Mouse (Mus musculus): ENCODE data around the gene Ankrd44. TPM values are rescaled to one million over a fixed set of nuclear protein-coding genes. Genes with fewer than 3 reads are reported as not detected.

The Ankrd44 gene
- polyA plus RNA-seq, 1 experiment from 2014 or later = 4.3 TPM

DNA sequence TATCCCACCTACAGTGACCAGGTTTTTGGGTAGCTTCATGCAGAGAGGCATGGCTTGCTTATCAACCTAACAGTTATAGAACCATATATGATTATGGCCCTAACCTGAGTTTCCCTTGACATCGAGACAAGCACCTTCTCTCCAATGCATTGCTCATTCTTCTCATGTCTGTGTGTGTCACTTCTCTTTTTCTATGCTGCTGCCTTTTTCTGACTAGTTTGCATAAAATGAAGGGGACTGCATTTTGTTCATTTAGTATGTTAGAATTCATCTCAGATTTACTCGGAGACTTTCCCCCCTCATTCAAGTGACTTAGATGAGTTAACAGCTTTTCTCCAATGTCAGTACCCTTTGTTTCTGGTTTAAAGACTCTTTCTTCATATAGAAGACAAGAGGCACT, 288.8 kb downstream of the Ankrd44 start:
- Histone ChIP-seq H3K4me1 (replicated peaks; ENCODE audit: insufficient read depth, low read length) (no peaks in the 10 kb centered on the region), H3K27ac (no peak overlapping the region), H3K9me3 (replicated peaks; ENCODE audit: low read length) (no peaks in the 10 kb centered on the region), H3K27me3 (ENCODE audit: insufficient read depth, low read length) (no peaks in the 10 kb centered on the region), H3K4me2 (ENCODE audit: low read length) (no peak overlapping the region), H3K4me3 (replicated peaks; ENCODE audit: low read depth, low read length) (no peak overlapping the region), H3K36me3 (ENCODE audit: insufficient read depth, low read length) (no peaks in the 10 kb centered on the region), H3K9ac (ENCODE audit: low read depth, low read length) (no peak overlapping the region)
- 88% methylated on average over 2 of the region's 2 CpGs for WGBS
- DNase-seq (ENCODE audit: low spot score) (no peak), ATAC-seq (replicated peaks; ENCODE audit: low FRiP score, low read depth) (no peak)
- TF ChIP-seq CTCF (IDR thresholded peaks at IDR 0.05; ENCODE audit: low read depth) = no peak

DNA sequence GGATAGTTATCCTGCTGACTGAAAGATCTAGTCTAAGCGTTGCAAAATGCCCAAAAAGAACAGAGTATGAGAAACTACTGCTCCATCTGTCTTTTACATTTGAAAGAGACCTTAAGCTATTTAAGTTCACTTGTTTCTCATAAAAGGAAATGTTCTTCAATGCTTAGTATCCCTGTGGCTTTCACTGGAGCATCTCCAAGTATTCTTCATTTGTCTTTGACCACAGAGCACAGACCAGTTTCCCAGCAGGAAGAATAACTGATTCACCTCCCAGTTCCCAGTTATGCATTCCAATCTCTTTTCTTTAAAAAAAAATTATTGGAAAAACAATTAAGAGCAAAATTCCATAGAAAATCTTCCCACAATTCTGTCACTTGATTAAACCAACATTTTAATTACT, 297.1 kb downstream of the Ankrd44 start:
- H3K36me3 ChIP-seq (ENCODE audit: insufficient read depth, low read length) = no peaks in the 10 kb centered on the region
- no peak overlapping the region for H3K27ac ChIP-seq
- no peaks in the 10 kb centered on the region for H3K9me3 ChIP-seq (replicated peaks; ENCODE audit: low read length)
- H3K9ac ChIP-seq (ENCODE audit: low read depth, low read length) = no peak overlapping the region
- no peaks in the 10 kb centered on the region for H3K4me1 ChIP-seq (replicated peaks; ENCODE audit: insufficient read depth, low read length)
- ATAC-seq (replicated peaks; ENCODE audit: low FRiP score, low read depth) = no peak
- H3K4me2 ChIP-seq (ENCODE audit: low read length) = no peak overlapping the region
- no peaks in the 10 kb centered on the region for H3K27me3 ChIP-seq (ENCODE audit: insufficient read depth, low read length)
- WGBS = 79% methylated on average over 1 of the region's 1 CpGs
- DNase-seq (ENCODE audit: low spot score) = no peak
- TF ChIP-seq CTCF (IDR thresholded peaks at IDR 0.05; ENCODE audit: low read depth) = no peak
- H3K4me3 ChIP-seq (replicated peaks; ENCODE audit: low read depth, low read length) = no peak overlapping the region

- no peak for TF ChIP-seq CTCF (IDR thresholded peaks at IDR 0.05; ENCODE audit: low read depth)
- H3K4me1 ChIP-seq (replicated peaks; ENCODE audit: insufficient read depth, low read length) = no peaks in the 10 kb centered on the region
- H3K4me2 ChIP-seq (ENCODE audit: low read length) = no peak overlapping the region
- no peaks in the 10 kb centered on the region for H3K9me3 ChIP-seq (replicated peaks; ENCODE audit: low read length)
- WGBS = 82% methylated on average over 6 of the region's 6 CpGs
- ATAC-seq (replicated peaks; ENCODE audit: low FRiP score, low read depth) = no peak
- no peak overlapping the region for H3K9ac ChIP-seq (ENCODE audit: low read depth, low read length)
- H3K27me3 ChIP-seq (ENCODE audit: insufficient read depth, low read length) = no peaks in the 10 kb centered on the region
- no peak overlapping the region for H3K4me3 ChIP-seq (replicated peaks; ENCODE audit: low read depth, low read length)
- no peak for DNase-seq (ENCODE audit: low spot score)
- H3K36me3 ChIP-seq (ENCODE audit: insufficient read depth, low read length) = no peaks in the 10 kb centered on the region
- H3K27ac ChIP-seq = no peak overlapping the region
These were observed 311.2 kb downstream of the Ankrd44 start for GRCm38 (mm10) chr1:54614963-54615362.

DNA sequence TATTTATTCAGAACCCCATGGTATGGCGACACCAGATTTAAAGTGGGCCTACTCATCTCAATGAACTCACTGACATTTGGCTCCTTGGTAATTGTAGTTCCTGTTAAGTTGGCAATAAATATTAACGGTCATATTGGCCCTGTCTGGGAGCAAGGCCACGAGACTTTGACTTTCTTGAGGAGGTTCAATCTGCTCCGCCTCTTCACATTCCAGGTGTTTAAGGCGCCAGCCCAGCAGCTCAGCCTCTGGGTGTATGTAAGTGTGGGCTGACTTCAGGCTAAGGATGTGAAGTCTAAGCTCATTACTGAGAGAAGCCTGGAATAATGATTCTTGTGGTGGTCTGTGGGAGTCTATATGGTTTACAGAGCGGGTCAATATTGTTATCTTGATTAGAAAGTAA, 313.8 kb downstream of the Ankrd44 start:
- no peaks in the 10 kb centered on the region for H3K9me3 ChIP-seq (replicated peaks; ENCODE audit: low read length)
- H3K9ac ChIP-seq (ENCODE audit: low read depth, low read length) = no peak overlapping the region
- H3K36me3 ChIP-seq (ENCODE audit: insufficient read depth, low read length) = no peaks in the 10 kb centered on the region
- ATAC-seq (replicated peaks; ENCODE audit: low FRiP score, low read depth) (no peak), DNase-seq (ENCODE audit: low spot score) (no peak)
- no peak for TF ChIP-seq CTCF (IDR thresholded peaks at IDR 0.05; ENCODE audit: low read depth)
- WGBS = 56% methylated on average over 6 of the region's 6 CpGs
- H3K27me3 ChIP-seq (ENCODE audit: insufficient read depth, low read length) = no peaks in the 10 kb centered on the region
- no peak overlapping the region for H3K4me2 ChIP-seq (ENCODE audit: low read length)
- H3K4me3 ChIP-seq (replicated peaks; ENCODE audit: low read depth, low read length) = no peak overlapping the region
- no peak overlapping the region for H3K27ac ChIP-seq
- no peaks in the 10 kb centered on the region for H3K4me1 ChIP-seq (replicated peaks; ENCODE audit: insufficient read depth, low read length)

GRCm38 (mm10) chr1:54611891-54612290, 314.3 kb downstream of the Ankrd44 start:
- Histone ChIP-seq H3K27ac (no peak overlapping the region), H3K4me3 (replicated peaks; ENCODE audit: low read depth, low read length) (no peak overlapping the region), H3K9ac (ENCODE audit: low read depth, low read length) (no peak overlapping the region), H3K27me3 (ENCODE audit: insufficient read depth, low read length) (no peaks in the 10 kb centered on the region), H3K36me3 (ENCODE audit: insufficient read depth, low read length) (no peaks in the 10 kb centered on the region), H3K9me3 (replicated peaks; ENCODE audit: low read length) (no peaks in the 10 kb centered on the region), H3K4me1 (replicated peaks; ENCODE audit: insufficient read depth, low read length) (no peaks in the 10 kb centered on the region), H3K4me2 (ENCODE audit: low read length) (no peak overlapping the region)
- DNase-seq (ENCODE audit: low spot score) (no peak), ATAC-seq (replicated peaks; ENCODE audit: low FRiP score, low read depth) (no peak)
- WGBS = 52% methylated on average over 7 of the region's 7 CpGs
- no peak for TF ChIP-seq CTCF (IDR thresholded peaks at IDR 0.05; ENCODE audit: low read depth)

DNA sequence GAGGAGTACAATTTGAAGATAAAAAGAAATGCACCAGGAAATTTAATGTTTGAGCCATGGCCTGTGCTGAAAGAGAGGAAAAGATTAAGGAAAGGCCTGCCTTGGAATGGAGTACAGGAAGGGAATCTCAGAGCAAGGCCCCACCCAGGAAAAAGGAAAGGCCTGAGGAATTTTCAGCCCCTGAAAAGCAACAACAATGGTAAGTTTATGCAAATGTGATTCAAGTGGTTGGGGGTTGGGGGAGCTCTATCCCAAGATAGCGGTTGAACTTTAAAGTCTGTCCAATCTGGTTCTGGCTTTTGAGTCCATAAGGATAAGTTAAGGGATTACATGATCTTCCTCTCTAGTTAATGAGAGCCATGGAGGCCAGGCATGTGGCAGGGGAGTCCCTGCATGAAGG, 319.3 kb downstream of the Ankrd44 start:
- TF ChIP-seq CTCF (IDR thresholded peaks at IDR 0.05; ENCODE audit: low read depth) = no peak
- ATAC-seq (replicated peaks; ENCODE audit: low FRiP score, low read depth) (no peak), DNase-seq (ENCODE audit: low spot score) (no peak)
- Histone ChIP-seq H3K4me2 (ENCODE audit: low read length) (no peak overlapping the region), H3K36me3 (ENCODE audit: insufficient read depth, low read length) (no peaks in the 10 kb centered on the region), H3K27ac (no peak overlapping the region), H3K9ac (ENCODE audit: low read depth, low read length) (no peak overlapping the region), H3K9me3 (replicated peaks; ENCODE audit: low read length) (no peaks in the 10 kb centered on the region), H3K4me1 (replicated peaks; ENCODE audit: insufficient read depth, low read length) (no peaks in the 10 kb centered on the region), H3K4me3 (replicated peaks; ENCODE audit: low read depth, low read length) (no peak overlapping the region), H3K27me3 (ENCODE audit: insufficient read depth, low read length) (no peaks in the 10 kb centered on the region)
- WGBS = 93% methylated on average over 1 of the region's 1 CpGs

GRCm38 (mm10) chr1:54601692-54602091, 324.5 kb downstream of the Ankrd44 start:
- H3K4me1 ChIP-seq (replicated peaks; ENCODE audit: insufficient read depth, low read length) = no peaks in the 10 kb centered on the region
- DNase-seq (ENCODE audit: low spot score) = no peak
- no peaks in the 10 kb centered on the region for H3K9me3 ChIP-seq (replicated peaks; ENCODE audit: low read length)
- no peak for TF ChIP-seq CTCF (IDR thresholded peaks at IDR 0.05; ENCODE audit: low read depth)
- no peak overlapping the region for H3K27ac ChIP-seq
- no peak overlapping the region for H3K9ac ChIP-seq (ENCODE audit: low read depth, low read length)
- H3K36me3 ChIP-seq (ENCODE audit: insufficient read depth, low read length) = no peaks in the 10 kb centered on the region
- ATAC-seq (replicated peaks; ENCODE audit: low FRiP score, low read depth) = no peak
- 96% methylated on average over 9 of the region's 9 CpGs for WGBS
- no peak overlapping the region for H3K4me3 ChIP-seq (replicated peaks; ENCODE audit: low read depth, low read length)
- H3K4me2 ChIP-seq (ENCODE audit: low read length) = no peak overlapping the region
- no peaks in the 10 kb centered on the region for H3K27me3 ChIP-seq (ENCODE audit: insufficient read depth, low read length)
